Mouse (Mus musculus): ENCODE measurements around the gene Zcchc2. TPM values are rescaled to one million over a fixed set of nuclear protein-coding genes. Genes with fewer than 3 reads are reported as not detected.
A peak's percentile ranks its signal among the peaks of the same experiment; 100 is the strongest.

Zcchc2 gene
- polyA plus RNA-seq, 1 experiment, result 4.7 TPM

DNA sequence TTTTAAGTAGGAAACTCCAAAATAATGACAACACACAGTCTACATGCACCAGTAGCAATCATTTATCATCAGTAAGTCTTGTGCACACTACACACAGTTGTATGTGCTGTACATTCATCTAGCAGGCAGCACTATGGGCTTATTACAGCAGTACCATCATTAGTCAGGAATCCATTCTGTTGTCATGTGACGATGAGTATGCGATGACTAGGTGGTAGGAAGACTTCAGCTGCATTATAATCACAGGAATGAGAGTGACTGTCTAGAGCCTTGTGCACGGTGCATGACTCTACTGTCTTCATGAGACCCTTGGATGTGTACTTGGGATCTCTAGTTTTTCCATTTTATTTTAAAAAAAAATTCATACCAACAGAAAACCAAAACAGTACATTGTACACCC lies 6.0 kb upstream of the Zcchc2 start:
- Histone ChIP-seq H3K79me2 (ENCODE audit: control insufficient read depth, insufficient read depth) (peaks cover 15% of the 10 kb centered on the region), H3K4me3 (no peak overlapping the region), H3ac (ENCODE audit: control insufficient read depth, insufficient read length) (no peak overlapping the region), H3K4me2 (ENCODE audit: low read depth) (peak overlapping the region; percentile 49), H3K27me3 (ENCODE audit: control insufficient read depth, insufficient read depth, insufficient read length) (no peaks in the 10 kb centered on the region), H3K36me3 (ENCODE audit: control insufficient read depth, insufficient read depth) (no peaks in the 10 kb centered on the region)
- TF ChIP-seq USF1 (IDR thresholded peaks at IDR 0.05; ENCODE audit: low read depth) (peak; percentile 85), MAX (IDR thresholded peaks at IDR 0.05; ENCODE audit: low read depth) (no peak)

- no peak overlapping the region for H3ac ChIP-seq (ENCODE audit: control insufficient read depth, insufficient read length)
- TF ChIP-seq TCF3 (IDR thresholded peaks at IDR 0.05; ENCODE audit: insufficient read length, low read depth), result no peak
- peak; percentile 36 for TF ChIP-seq USF1 (IDR thresholded peaks at IDR 0.05; ENCODE audit: low read depth)
- TF ChIP-seq POLR2A (IDR thresholded peaks at IDR 0.05; ENCODE audit: insufficient read length, low read depth), result no peak
- no peak for TF ChIP-seq CEBPB (IDR thresholded peaks at IDR 0.05; ENCODE audit: insufficient read depth, poor library complexity, severe bottlenecking)
- TF ChIP-seq E2F4 (IDR thresholded peaks at IDR 0.05; ENCODE audit: insufficient read depth), result no peak
- TF ChIP-seq SRF (IDR thresholded peaks at IDR 0.05; ENCODE audit: control insufficient read depth, insufficient read length, low read depth), result no peak
- no peak for TF ChIP-seq TCF12 (IDR thresholded peaks at IDR 0.05; ENCODE audit: insufficient read depth, poor library complexity, severe bottlenecking)
- no peaks in the 10 kb centered on the region for H3K36me3 ChIP-seq (ENCODE audit: control insufficient read depth, insufficient read depth)
- H3K4me2 ChIP-seq (ENCODE audit: low read depth), result peak overlapping the region; percentile 82
- peaks cover 38% of the 10 kb centered on the region for H3K79me2 ChIP-seq (ENCODE audit: control insufficient read depth, insufficient read depth)
- no peaks in the 10 kb centered on the region for H3K27me3 ChIP-seq (ENCODE audit: control insufficient read depth, insufficient read depth, insufficient read length)
- H3K4me3 ChIP-seq, result peak overlapping the region; percentile 86
These were observed 2.0 kb upstream of the Zcchc2 start for GRCm38 (mm10) chr1:105988171-105988570.

DNA sequence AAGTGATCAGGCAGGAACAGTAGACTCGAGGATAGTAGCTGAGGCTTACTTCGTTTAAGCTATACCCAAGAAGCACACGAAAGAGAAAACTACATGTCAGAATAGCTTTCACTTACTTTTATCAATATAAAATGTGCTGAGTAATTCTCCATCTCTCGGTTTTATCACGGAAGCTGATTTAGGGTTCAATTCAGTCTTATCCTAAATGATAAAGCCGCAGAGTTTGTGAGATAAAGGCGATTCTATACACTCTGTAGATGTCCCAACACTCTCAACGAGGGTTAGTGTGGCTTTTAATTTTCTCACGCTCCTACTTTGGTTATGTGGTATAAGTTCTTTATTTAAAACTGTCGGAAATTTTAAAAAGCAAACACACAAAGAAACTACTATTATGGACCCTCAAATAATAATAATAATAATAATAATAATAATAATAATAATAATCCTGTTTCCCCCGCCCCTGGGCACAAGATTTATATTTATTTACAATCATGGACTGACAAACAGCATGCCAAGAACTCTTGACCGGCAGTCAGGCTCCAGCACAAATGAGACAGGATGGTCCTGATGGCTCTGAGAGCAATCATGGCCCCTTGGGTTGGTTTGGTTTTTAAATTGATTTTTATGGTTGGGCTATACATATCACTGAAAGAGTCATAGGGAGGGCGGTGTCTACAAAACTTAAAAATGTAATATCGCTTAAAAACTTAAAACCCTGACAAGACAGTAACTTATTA lies 1.1 kb upstream of the Zcchc2 start:
- H3ac ChIP-seq (ENCODE audit: control insufficient read depth, insufficient read length), result peak overlapping the region; percentile 78
- peak overlapping the region; percentile 82 for H3K4me2 ChIP-seq (ENCODE audit: low read depth)
- H3K36me3 ChIP-seq (ENCODE audit: control insufficient read depth, insufficient read depth), result no peaks in the 10 kb centered on the region
- H3K27me3 ChIP-seq (ENCODE audit: control insufficient read depth, insufficient read depth, insufficient read length), result no peaks in the 10 kb centered on the region
- H3K4me3 ChIP-seq, result peak overlapping the region; percentile 86
- no peak for TF ChIP-seq POLR2AphosphoS2 (IDR thresholded peaks at IDR 0.05; ENCODE audit: insufficient read length, low read depth)
- TF ChIP-seq TCF12 (IDR thresholded peaks at IDR 0.05; ENCODE audit: insufficient read depth, poor library complexity, severe bottlenecking), result no peak
- TF ChIP-seq CEBPB (IDR thresholded peaks at IDR 0.05; ENCODE audit: insufficient read depth, poor library complexity, severe bottlenecking), result no peak
- no peak for TF ChIP-seq TCF3 (IDR thresholded peaks at IDR 0.05; ENCODE audit: insufficient read length, low read depth)
- TF ChIP-seq MYOG (IDR thresholded peaks at IDR 0.05; ENCODE audit: control insufficient read depth in 1 of 3, insufficient read depth in 1 of 3, insufficient read length in 2 of 3, low read depth in 2 of 3), result no peak
- TF ChIP-seq POLR2A (IDR thresholded peaks at IDR 0.05; ENCODE audit: insufficient read length, low read depth), result no peak
- no peak for TF ChIP-seq E2F4 (IDR thresholded peaks at IDR 0.05; ENCODE audit: insufficient read depth)
- no peak for TF ChIP-seq SRF (IDR thresholded peaks at IDR 0.05; ENCODE audit: control insufficient read depth, insufficient read length, low read depth)
- no peak for TF ChIP-seq USF1 (IDR thresholded peaks at IDR 0.05; ENCODE audit: low read depth)
- TF ChIP-seq MAX (IDR thresholded peaks at IDR 0.05; ENCODE audit: low read depth), result no peak
- TF ChIP-seq MYOD1 (IDR thresholded peaks at IDR 0.05; ENCODE audit: control insufficient read depth in 1 of 3, insufficient read length in 2 of 3, low read depth in 2 of 3), result no peak
- no peak for TF ChIP-seq REST (IDR thresholded peaks at IDR 0.05; ENCODE audit: insufficient read depth, insufficient read length)
- peaks cover 44% of the 10 kb centered on the region for H3K79me2 ChIP-seq (ENCODE audit: control insufficient read depth, insufficient read depth)

DNA sequence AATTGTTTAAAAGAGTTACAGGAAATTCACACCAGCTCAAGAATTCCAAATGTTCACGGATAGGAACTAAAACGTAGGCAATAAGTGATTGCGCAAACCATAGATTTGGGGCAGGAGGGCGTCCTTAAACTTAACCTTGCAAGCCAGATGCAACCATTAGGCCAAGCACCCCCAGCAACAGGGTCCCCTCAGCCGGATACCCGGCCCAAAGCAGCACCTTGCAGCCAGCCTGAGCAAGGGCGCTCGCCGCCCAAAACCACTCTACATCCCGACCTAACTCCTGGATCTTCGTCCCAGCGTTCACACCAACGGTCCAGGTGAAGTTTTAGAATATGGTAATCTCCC lies 594 bp upstream of the Zcchc2 start:
- peak overlapping the region; percentile 86 for H3K4me3 ChIP-seq
- H3K79me2 ChIP-seq (ENCODE audit: control insufficient read depth, insufficient read depth), result peaks cover 49% of the 10 kb centered on the region
- no peaks in the 10 kb centered on the region for H3K36me3 ChIP-seq (ENCODE audit: control insufficient read depth, insufficient read depth)
- H3K27me3 ChIP-seq (ENCODE audit: control insufficient read depth, insufficient read depth, insufficient read length), result no peaks in the 10 kb centered on the region
- peak overlapping the region; percentile 78 for H3ac ChIP-seq (ENCODE audit: control insufficient read depth, insufficient read length)
- no peak for TF ChIP-seq TCF3 (IDR thresholded peaks at IDR 0.05; ENCODE audit: insufficient read length, low read depth)
- no peak for TF ChIP-seq MYOG (IDR thresholded peaks at IDR 0.05; ENCODE audit: control insufficient read depth in 1 of 3, insufficient read depth in 1 of 3, insufficient read length in 2 of 3, low read depth in 2 of 3)
- peak; percentile 86 for TF ChIP-seq CEBPB (IDR thresholded peaks at IDR 0.05; ENCODE audit: insufficient read depth, poor library complexity, severe bottlenecking)
- no peak for TF ChIP-seq REST (IDR thresholded peaks at IDR 0.05; ENCODE audit: insufficient read depth, insufficient read length)
- no peak for TF ChIP-seq E2F4 (IDR thresholded peaks at IDR 0.05; ENCODE audit: insufficient read depth)
- no peak for TF ChIP-seq USF1 (IDR thresholded peaks at IDR 0.05; ENCODE audit: low read depth)
- H3K4me2 ChIP-seq (ENCODE audit: low read depth), result peak overlapping the region; percentile 82

GRCm38 (mm10) chr1:105990911-105991761 lies 930 bp downstream of the Zcchc2 start:
- Histone ChIP-seq H3K79me2 (ENCODE audit: control insufficient read depth, insufficient read depth) (peaks cover 65% of the 10 kb centered on the region), H3ac (ENCODE audit: control insufficient read depth, insufficient read length) (peak overlapping the region; percentile 78), H3K36me3 (ENCODE audit: control insufficient read depth, insufficient read depth) (no peaks in the 10 kb centered on the region), H3K27me3 (ENCODE audit: control insufficient read depth, insufficient read depth, insufficient read length) (no peaks in the 10 kb centered on the region), H3K4me2 (ENCODE audit: low read depth) (peak overlapping the region; percentile 97), H3K4me3 (peak overlapping the region; percentile 86)
- TF ChIP-seq MAX (IDR thresholded peaks at IDR 0.05; ENCODE audit: low read depth), result no peak
- TF ChIP-seq SRF (IDR thresholded peaks at IDR 0.05; ENCODE audit: control insufficient read depth, insufficient read length, low read depth), result no peak
- no peak for TF ChIP-seq CEBPB (IDR thresholded peaks at IDR 0.05; ENCODE audit: insufficient read depth, poor library complexity, severe bottlenecking)
- TF ChIP-seq TCF12 (IDR thresholded peaks at IDR 0.05; ENCODE audit: insufficient read depth, poor library complexity, severe bottlenecking), result no peak
- TF ChIP-seq MYOD1 (IDR thresholded peaks at IDR 0.05; ENCODE audit: control insufficient read depth in 1 of 3, insufficient read length in 2 of 3, low read depth in 2 of 3), result no peak
- peak; percentile 28 for TF ChIP-seq POLR2A (IDR thresholded peaks at IDR 0.05; ENCODE audit: insufficient read length, low read depth)
- TF ChIP-seq MYOG (IDR thresholded peaks at IDR 0.05; ENCODE audit: control insufficient read depth in 1 of 3, insufficient read depth in 1 of 3, insufficient read length in 2 of 3, low read depth in 2 of 3), result peak in 1 of 3 experiments; percentile 2

Data from myocyte (in vitro differentiated cells).